Mouse (Mus musculus) heart, embryonic 15.5 days (tissue): Measurements from ENCODE around the gene Elf2. TPM values are rescaled to one million over a fixed set of nuclear protein-coding genes. Genes with fewer than 3 reads are reported as not detected.
"Not testable (repeated sequence)": the region's sequence is repeated elsewhere in the genome, so short reads cannot be mapped to it uniquely, and the experiment has no call there.

Experiments
- ATAC-seq: fragments of 200-750 bp; cut with Nextera tagmentation; replicated peaks from 2 replicates; pipeline ENCODE4 v1.8.0; 2017; ENCODE audit warnings: low read depth, moderate TSS enrichment; ENCODE audit not compliant: insufficient number of reproducible peaks, insufficient read depth, low FRiP score
- H3K27ac ChIP-seq: fragments of 300-500 bp; sonication (generic); 2 replicates; pipeline ENCODE4 v1.5.1; 2015; ENCODE audit warnings: mild to moderate bottlenecking, inconsistent platforms
- H3K27me3 ChIP-seq: fragments of 300-500 bp; sonication (generic); 2 replicates; pipeline ENCODE4 v1.6.1; 2015; ENCODE audit warnings: inconsistent platforms
- H3K36me3 ChIP-seq: fragments of 300-500 bp; sonication (generic); 2 replicates; pipeline ENCODE4 v1.6.1; 2015; ENCODE audit warnings: mild to moderate bottlenecking, inconsistent platforms
- H3K4me1 ChIP-seq: fragments of 300-500 bp; sonication (generic); replicated peaks from 2 replicates; pipeline ENCODE4 v1.6.1; 2015; ENCODE audit warnings: inconsistent platforms
- H3K4me2 ChIP-seq: fragments of 300-500 bp; sonication (generic); 2 replicates; pipeline ENCODE4 v1.6.1; 2015; ENCODE audit warnings: inconsistent platforms, mild to moderate bottlenecking, moderate library complexity
- H3K4me3 ChIP-seq: fragments of 300-500 bp; sonication (generic); 2 replicates; pipeline ENCODE4 v1.5.1; 2015; ENCODE audit warnings: mild to moderate bottlenecking, inconsistent platforms
- H3K9ac ChIP-seq: fragments of 300-500 bp; sonication (generic); 2 replicates; pipeline ENCODE4 v1.6.1; 2015; ENCODE audit warnings: mild to moderate bottlenecking, inconsistent platforms
- H3K9me3 ChIP-seq: fragments of 300-500 bp; sonication (generic); replicated peaks from 2 replicates; pipeline ENCODE4 v1.6.1; 2016; ENCODE audit warnings: inconsistent platforms
- WGBS: fragments of 180-500 bp; shearing (Covaris S2); methylation state at CpG from one replicate; pipeline ENCODE4 v1.1.7; 2015; ENCODE audit warnings: mixed read lengths; 5-methylcytosine and 5-hydroxymethylcytosine counted together
- polyA plus RNA-seq: library from polyadenylated mRNA; unstranded; fragments of >200 nt; fragmentation: Nextera tagmentation; extraction: Ambion mirVana; gene quantifications from 2 replicates; pipeline ENCODE4 v1.2.1, GENCODE M21; 2015

The Elf2 gene
- polyA plus RNA-seq, 1 experiment from 2014 or later = 51.3 TPM

DNA sequence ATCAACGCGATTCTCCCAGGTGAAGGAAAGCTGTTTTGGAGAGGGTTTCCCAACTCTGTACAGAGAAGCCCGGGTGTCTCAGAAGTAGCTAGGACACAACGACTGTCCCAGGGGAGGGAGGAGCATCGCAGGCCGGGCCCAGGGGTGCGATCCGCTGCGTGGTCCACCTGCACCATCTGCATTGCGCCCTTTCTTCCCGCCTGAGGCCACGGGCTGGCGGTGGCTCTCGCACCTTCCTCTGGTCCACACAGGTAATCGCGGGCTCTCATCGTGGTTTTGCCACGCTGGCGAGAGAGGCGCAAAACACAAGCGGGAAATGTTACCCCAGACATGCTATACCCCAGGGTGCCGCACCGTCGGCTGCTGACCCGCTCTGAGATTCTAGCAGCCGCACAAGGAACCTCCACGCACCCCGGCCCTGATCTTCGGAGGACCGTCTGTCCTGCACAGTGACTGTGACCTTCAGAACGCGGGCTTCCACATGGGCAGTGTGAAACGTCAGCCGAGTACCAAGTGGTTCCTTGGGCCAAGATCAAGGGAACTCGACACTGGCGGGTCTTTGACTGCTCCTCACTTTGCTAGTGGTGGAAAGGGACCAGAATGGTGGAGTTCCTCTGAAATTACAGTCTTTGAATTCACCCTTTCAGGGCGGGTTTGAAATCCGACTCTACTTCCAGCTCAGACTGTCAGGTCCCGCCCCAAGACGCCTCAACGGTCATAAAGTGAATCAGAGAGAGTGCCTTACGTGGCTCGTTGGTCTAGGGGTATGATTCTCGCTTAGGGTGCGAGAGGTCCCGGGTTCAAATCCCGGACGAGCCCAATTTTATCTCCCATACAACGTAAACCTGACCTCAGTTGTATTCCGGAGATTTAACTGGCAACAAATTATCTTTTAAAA lies 18.4 kb upstream of the Elf2 start:
- H3K4me1 ChIP-seq = peaks cover 20% of the 10 kb centered on the region
- peak overlapping the region; percentile 62 for H3K4me3 ChIP-seq
- H3K9ac ChIP-seq = peak overlapping the region; percentile 64
- no peaks in the 10 kb centered on the region for H3K27me3 ChIP-seq
- ATAC-seq = peak; percentile 66
- H3K36me3 ChIP-seq = no peaks in the 10 kb centered on the region
- WGBS = 2% methylated on average over 50 of the region's 50 CpGs
- H3K4me2 ChIP-seq = peak overlapping the region; percentile 85
- H3K27ac ChIP-seq = peak overlapping the region; percentile 64; the same call in 1 of the 2 replicates
- no peaks in the 10 kb centered on the region for H3K9me3 ChIP-seq

DNA sequence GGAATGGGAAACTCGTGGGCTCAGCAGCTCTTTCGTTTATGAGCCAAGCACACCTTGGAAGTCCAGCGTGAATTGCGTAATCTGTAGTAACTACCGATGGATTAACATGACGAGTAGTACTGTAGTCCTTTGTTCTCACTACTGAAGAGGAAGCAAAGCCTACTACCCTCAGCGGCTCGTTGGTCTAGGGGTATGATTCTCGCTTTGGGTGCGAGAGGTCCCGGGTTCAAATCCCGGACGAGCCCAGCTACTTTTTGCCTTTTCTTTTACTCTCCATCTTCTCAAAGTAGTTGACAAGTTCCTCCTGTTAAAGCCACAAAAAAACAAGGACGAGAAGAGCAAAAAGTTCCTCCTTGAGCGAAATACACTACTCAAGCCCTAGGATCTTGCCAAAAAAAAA lies 17.7 kb upstream of the Elf2 start:
- Histone ChIP-seq H3K9ac (0 out of 2 replicates have a peak overlapping the region, but pooled peaks have one; percentile 3), H3K27me3 (no peaks in the 10 kb centered on the region), H3K36me3 (no peaks in the 10 kb centered on the region), H3K9me3 (no peaks in the 10 kb centered on the region), H3K4me1 (peaks cover 20% of the 10 kb centered on the region), H3K27ac (no peak overlapping the region), H3K4me2 (peak overlapping the region; percentile 85), H3K4me3 (peak overlapping the region; percentile 62)
- ATAC-seq = no peak
- WGBS = 6% methylated on average over 15 of the region's 15 CpGs

- H3K4me2 ChIP-seq = peak overlapping the region; percentile 85
- H3K36me3 ChIP-seq = no peaks in the 10 kb centered on the region
- H3K27me3 ChIP-seq = no peaks in the 10 kb centered on the region
- H3K4me1 ChIP-seq = peaks cover 20% of the 10 kb centered on the region
- H3K4me3 ChIP-seq = peak overlapping the region; percentile 62
- no peak overlapping the region for H3K27ac ChIP-seq
- no peak overlapping the region for H3K9ac ChIP-seq
- no peak for ATAC-seq
- H3K9me3 ChIP-seq = no peaks in the 10 kb centered on the region
- WGBS = 28% methylated on average over 14 of the region's 14 CpGs
These were observed 17.2 kb upstream of the Elf2 start for GRCm38 (mm10) chr3:51357624-51358023.

DNA sequence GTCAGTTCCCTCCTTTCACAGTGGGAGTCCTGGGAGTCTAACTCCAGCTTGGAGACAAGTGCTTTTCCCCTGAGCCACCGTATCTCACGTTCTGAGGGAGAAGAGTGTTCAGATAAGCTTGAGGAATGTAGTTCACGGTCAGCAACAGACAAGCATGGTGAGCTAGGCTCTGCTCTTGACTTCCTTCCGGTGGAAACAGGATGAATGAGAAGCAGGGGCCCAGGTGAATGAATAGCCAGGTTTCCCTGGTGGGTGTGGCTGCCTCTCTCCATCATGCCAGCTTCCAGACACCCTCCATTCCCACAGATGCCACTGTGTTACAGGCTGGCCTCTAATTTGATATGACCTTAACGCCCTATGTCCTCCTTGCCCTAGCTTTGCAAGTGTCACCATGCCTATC lies 16.6 kb upstream of the Elf2 start:
- WGBS = 17% methylated on average over 5 of the region's 5 CpGs
- peak overlapping the region; percentile 85 for H3K4me2 ChIP-seq

DNA sequence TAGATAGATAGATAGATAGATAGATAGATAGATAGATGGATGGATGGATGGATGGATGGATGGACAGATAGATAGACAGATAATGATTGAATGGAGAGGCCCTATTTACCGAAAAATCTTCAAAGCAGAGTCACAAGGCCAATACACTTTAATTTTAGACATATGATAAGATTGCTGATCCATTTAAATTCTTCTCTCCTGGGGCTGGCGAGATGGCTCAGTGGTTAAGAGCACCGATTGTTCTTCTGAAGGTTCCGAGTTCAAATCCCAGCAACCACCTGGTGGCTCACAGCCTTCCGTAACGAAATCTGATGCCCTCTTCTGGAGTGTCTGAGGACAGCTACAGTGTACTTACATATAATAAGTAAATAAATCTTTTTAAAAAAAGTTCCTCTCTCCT lies 14.5 kb upstream of the Elf2 start:
- not testable (repeated sequence) for H3K9ac ChIP-seq, H3K4me2 ChIP-seq, H3K36me3 ChIP-seq, ATAC-seq, H3K27ac ChIP-seq, H3K9me3 ChIP-seq, H3K27me3 ChIP-seq, H3K4me3 ChIP-seq
- peaks cover 20% of the 10 kb centered on the region for H3K4me1 ChIP-seq
- WGBS = 83% methylated on average over 6 of the region's 6 CpGs

More for the DNA sequence above, 16.6 kb upstream of the Elf2 start:
- Histone ChIP-seq H3K4me1 (peaks cover 20% of the 10 kb centered on the region), H3K27ac (peak overlapping the region; percentile 6; the same call in 1 of the 2 replicates), H3K4me3 (no peak overlapping the region), H3K9ac (no peak overlapping the region), H3K9me3 (no peaks in the 10 kb centered on the region), H3K36me3 (no peaks in the 10 kb centered on the region), H3K27me3 (no peaks in the 10 kb centered on the region)
- no peak for ATAC-seq

GRCm38 (mm10) chr3:51354034-51354427 lies 13.6 kb upstream of the Elf2 start:
- H3K27me3 ChIP-seq = no peaks in the 10 kb centered on the region
- no peak overlapping the region for H3K4me3 ChIP-seq
- H3K9ac ChIP-seq = no peak overlapping the region
- ATAC-seq = no peak
- no peak overlapping the region for H3K27ac ChIP-seq
- H3K9me3 ChIP-seq = no peaks in the 10 kb centered on the region
- no peak overlapping the region for H3K4me2 ChIP-seq
- H3K36me3 ChIP-seq = no peaks in the 10 kb centered on the region
- 69% methylated on average over 3 of the region's 3 CpGs for WGBS
- H3K4me1 ChIP-seq = peaks cover 16% of the 10 kb centered on the region

- Histone ChIP-seq H3K9ac (no peak overlapping the region), H3K9me3 (no peaks in the 10 kb centered on the region), H3K4me2 (no peak overlapping the region), H3K4me3 (no peak overlapping the region), H3K27ac (no peak overlapping the region), H3K36me3 (no peaks in the 10 kb centered on the region), H3K4me1 (peaks cover 19% of the 10 kb centered on the region), H3K27me3 (no peaks in the 10 kb centered on the region)
- ATAC-seq = no peak
- 70% methylated on average over 4 of the region's 4 CpGs for WGBS
These were observed 13.0 kb upstream of the Elf2 start for GRCm38 (mm10) chr3:51353325-51354033.

GRCm38 (mm10) chr3:51350806-51351205 lies 10.3 kb upstream of the Elf2 start:
- ATAC-seq = no peak
- WGBS = 26% methylated on average over 3 of the region's 3 CpGs
- Histone ChIP-seq H3K9ac (no peak overlapping the region), H3K36me3 (no peaks in the 10 kb centered on the region), H3K4me2 (no peak overlapping the region), H3K4me3 (no peak overlapping the region), H3K27me3 (no peaks in the 10 kb centered on the region), H3K9me3 (no peaks in the 10 kb centered on the region), H3K4me1 (peaks cover 9% of the 10 kb centered on the region), H3K27ac (no peak overlapping the region)

DNA sequence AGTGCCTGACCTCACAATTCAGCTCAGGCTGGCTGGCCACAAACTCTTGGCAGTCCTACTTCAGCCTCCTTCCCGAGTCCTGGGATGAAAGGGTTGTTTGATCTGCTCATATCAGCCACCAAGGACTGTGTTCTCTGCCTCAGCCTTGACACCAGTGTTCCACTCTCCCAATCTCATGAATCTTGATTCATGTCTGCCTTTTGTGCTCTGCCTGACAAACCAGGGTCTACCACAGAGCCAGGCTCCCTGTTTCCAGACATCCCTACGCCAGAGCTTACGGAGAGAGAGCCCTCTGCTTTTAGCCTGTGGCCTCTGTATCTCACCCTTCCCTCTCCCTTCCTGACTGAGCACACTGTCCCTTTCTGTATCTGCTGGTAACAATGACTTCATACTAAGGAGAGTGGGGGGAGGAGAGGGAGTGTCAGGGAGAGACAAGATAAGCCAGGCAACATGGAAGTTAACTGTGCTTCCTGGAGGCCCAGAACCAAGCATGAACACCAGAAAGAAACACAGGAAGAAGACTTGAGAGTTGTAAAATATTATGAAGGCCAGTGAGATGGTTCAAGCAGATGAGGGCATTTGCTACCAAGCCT lies 8.3 kb upstream of the Elf2 start:
- Histone ChIP-seq H3K9me3 (no peaks in the 10 kb centered on the region), H3K4me3 (no peak overlapping the region), H3K27me3 (no peaks in the 10 kb centered on the region), H3K36me3 (no peaks in the 10 kb centered on the region), H3K4me1 (peaks cover 9% of the 10 kb centered on the region), H3K9ac (no peak overlapping the region), H3K4me2 (no peak overlapping the region), H3K27ac (peak overlapping the region; percentile 61)
- 24% methylated on average over 3 of the region's 3 CpGs for WGBS
- ATAC-seq = peak; percentile 72

DNA sequence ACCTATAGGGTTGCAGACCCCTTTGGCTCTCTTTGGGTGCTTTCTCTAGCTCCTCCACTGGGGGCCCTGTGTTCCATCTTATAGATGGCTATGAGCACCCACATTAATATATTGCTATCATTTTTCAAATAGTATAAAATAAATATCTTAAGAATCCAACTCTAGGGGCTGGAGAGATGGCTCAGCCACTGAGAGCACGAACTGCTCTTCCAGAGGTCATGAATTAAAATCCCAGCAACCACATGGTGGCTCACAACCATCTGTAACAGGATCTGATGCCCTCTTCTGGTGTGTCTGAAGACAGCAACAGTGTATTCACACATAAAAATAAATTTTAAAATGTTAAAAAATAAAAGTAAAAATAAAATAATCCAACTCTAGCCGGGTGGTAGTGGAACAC lies 4.6 kb upstream of the Elf2 start:
- not testable (repeated sequence) for H3K27ac ChIP-seq, ATAC-seq, H3K9me3 ChIP-seq, H3K36me3 ChIP-seq, H3K9ac ChIP-seq, H3K4me3 ChIP-seq, H3K4me2 ChIP-seq, H3K27me3 ChIP-seq
- peaks cover 14% of the 10 kb centered on the region for H3K4me1 ChIP-seq
- 95% methylated on average over 2 of the region's 2 CpGs for WGBS

DNA sequence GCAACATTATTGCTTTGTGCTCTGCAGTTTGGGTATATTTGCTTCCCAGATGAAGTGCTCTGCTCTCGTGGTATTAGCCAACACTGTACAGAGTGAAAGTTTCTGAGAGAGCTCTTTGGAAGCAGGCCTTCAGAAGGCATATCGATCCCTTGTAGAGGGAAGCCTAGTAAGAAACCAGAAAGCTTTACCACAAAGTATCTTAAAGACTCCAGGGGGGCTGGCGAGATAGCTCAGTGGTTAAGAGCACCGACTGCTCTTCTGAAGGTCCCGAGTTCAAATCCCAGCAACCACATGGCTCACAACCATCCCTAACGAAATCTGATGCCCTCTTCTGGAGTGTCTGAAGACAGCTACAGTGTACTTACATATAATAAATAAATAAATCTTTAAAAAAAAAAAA lies 3.7 kb upstream of the Elf2 start:
- ATAC-seq = not testable (repeated sequence)
- peaks cover 14% of the 10 kb centered on the region for H3K4me1 ChIP-seq
- 88% methylated on average over 6 of the region's 6 CpGs for WGBS

More for the DNA sequence above, 3.7 kb upstream of the Elf2 start:
- not testable (repeated sequence) for H3K36me3 ChIP-seq, H3K9me3 ChIP-seq, H3K9ac ChIP-seq, H3K4me2 ChIP-seq, H3K4me3 ChIP-seq, H3K27me3 ChIP-seq, H3K27ac ChIP-seq
